Mouse (Mus musculus) ES-E14 (cell line): Measurements from ENCODE around the gene Gsg1l. TPM values are rescaled to one million over a fixed set of nuclear protein-coding genes. Genes with fewer than 3 reads are reported as not detected.

Experiments used
- DNase-seq: peaks from one replicate; pipeline ENCODE4 v3.0.0-alpha.2; 2013; ENCODE audit warnings: low read depth, low spot score
- H3K27ac ChIP-seq: 2 replicates; pipeline ENCODE4 v1.5.1; 2012; ENCODE audit warnings: low read depth, mild to moderate bottlenecking, low read length, moderate library complexity, mixed read lengths; ENCODE audit not compliant: poor library complexity, insufficient read depth, severe bottlenecking
- H3K36me3 ChIP-seq: 2 replicates; pipeline ENCODE4 v1.6.1; 2012; ENCODE audit warnings: mild to moderate bottlenecking, low read length, moderate library complexity, mixed read lengths; ENCODE audit not compliant: control insufficient read depth, poor library complexity, insufficient read depth, severe bottlenecking
- H3K4me1 ChIP-seq, 2 experiments: fragments of 150-350 bp in 1 of 2; sonication (generic) in 1 of 2; 2 replicates each; pipeline ENCODE4 v1.6.1; 2012; ENCODE audit warnings: low read length in 2 of 2, mild to moderate bottlenecking in 1 of 2, mixed read lengths in 1 of 2; ENCODE audit not compliant: control insufficient read depth in 2 of 2, insufficient read depth in 2 of 2, poor library complexity in 1 of 2
- H3K4me3 ChIP-seq, 2 experiments: fragments of 150-350 bp in 1 of 2; sonication (generic) in 1 of 2; 2 replicates each; pipeline ENCODE4 v1.5.1; 2012; ENCODE audit warnings: low read length in 2 of 2, low read depth in 1 of 2, mild to moderate bottlenecking in 1 of 2, mixed read lengths in 1 of 2; ENCODE audit not compliant: insufficient read depth in 1 of 2, poor library complexity in 1 of 2, severe bottlenecking in 1 of 2
- H3K9ac ChIP-seq: 2 replicates; pipeline ENCODE4 v1.6.1; 2012; ENCODE audit warnings: low read depth, mild to moderate bottlenecking, low read length, mixed read lengths; ENCODE audit not compliant: poor library complexity, insufficient read depth, severe bottlenecking
- H3K9me3 ChIP-seq: fragments of 150-350 bp; sonication (generic); 2 replicates; pipeline ENCODE4 v1.6.1; 2012; ENCODE audit warnings: low read depth, mild to moderate bottlenecking, low read length; ENCODE audit not compliant: control insufficient read depth, insufficient read depth
- CHD2 ChIP-seq: IDR thresholded peaks from 2 replicates; pipeline ENCODE4 v1.6.1; 2014; ENCODE audit warnings: mild to moderate bottlenecking, low read depth, low read length, inconsistent platforms
- HCFC1 ChIP-seq: IDR thresholded peaks from 2 replicates; pipeline ENCODE4 v1.6.1; 2012; ENCODE audit warnings: low read length, inconsistent platforms, borderline replicate concordance; ENCODE audit not compliant: insufficient read depth
- MAFK ChIP-seq: IDR thresholded peaks from 2 replicates; pipeline ENCODE4 v1.6.1; 2014; ENCODE audit warnings: mild to moderate bottlenecking, low read depth, low read length, inconsistent platforms; ENCODE audit not compliant: insufficient read depth
- ZC3H11A ChIP-seq: IDR thresholded peaks from 2 replicates; pipeline ENCODE4 v1.6.1; 2012; ENCODE audit warnings: low read depth, mild to moderate bottlenecking, inconsistent platforms, low read length, borderline replicate concordance
- ZNF384 ChIP-seq: IDR thresholded peaks from 2 replicates; pipeline ENCODE4 v1.6.1; 2012; ENCODE audit warnings: low read depth, low read length, inconsistent platforms
- in situ Hi-C, 2 experiments: fragments of 600-800 bp; cut with MboI; formaldehyde crosslinking; loops; one replicate each; pipeline ENCODE4 v1.15.1; 2025; ENCODE audit warnings: low sequenced_read_pairs in 2 of 2, inconsistent platforms in 1 of 2; ENCODE audit not compliant: unreplicated experiment in 2 of 2
- total RNA-seq: library from RNA; depleted of rRNA; stranded (reverse); fragments of 300-350 nt; gene quantifications from 2 replicates; pipeline ENCODE4 v1.2.3, GENCODE M21; 2012

Gsg1l gene
- total RNA-seq, 1 experiment, result not detected

- peak; percentile 22 for DNase-seq
- H3K9me3 ChIP-seq, result no peaks in the 10 kb centered on the region
- in situ Hi-C loops, result no loop called here
- H3K4me3 ChIP-seq, result no peak overlapping the region
- no peak overlapping the region for H3K9ac ChIP-seq
- TF ChIP-seq MAFK (no peak), HCFC1 (no peak)
- no peaks in the 10 kb centered on the region for H3K36me3 ChIP-seq
- no peaks in the 10 kb centered on the region for H3K4me1 ChIP-seq
- H3K27ac ChIP-seq, result no peak overlapping the region
Observed at GRCm38 (mm10) chr7:125959294-125960048, 122.7 kb downstream of the Gsg1l start.

DNA sequence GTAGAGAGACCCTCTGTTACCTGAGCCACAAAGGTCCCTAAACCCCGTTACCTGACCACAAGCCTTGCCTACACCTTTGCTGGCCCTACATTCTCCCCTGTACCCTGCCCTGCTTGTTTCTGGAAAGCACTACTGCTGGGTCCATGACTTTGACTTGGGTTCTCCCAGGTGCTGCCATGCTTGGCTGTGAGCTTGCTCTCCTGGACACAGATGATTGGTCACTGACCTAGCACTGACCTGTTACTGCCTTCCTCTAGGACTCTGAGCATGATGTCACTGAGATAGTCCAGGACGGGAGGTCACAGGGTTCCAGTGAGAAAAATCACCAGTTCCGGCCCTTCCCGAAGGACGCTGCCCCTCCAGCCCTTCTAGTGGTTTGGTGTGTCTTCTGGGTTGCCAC, 123.4 kb downstream of the Gsg1l start:
- H3K36me3 ChIP-seq, result no peaks in the 10 kb centered on the region
- in situ Hi-C loops, result no loop called here
- no peak for TF ChIP-seq CHD2
- no peak for TF ChIP-seq ZC3H11A
- no peak for TF ChIP-seq MAFK
- no peak for TF ChIP-seq ZNF384
- TF ChIP-seq HCFC1, result no peak
- H3K9ac ChIP-seq, result no peak overlapping the region
- no peak overlapping the region for H3K4me3 ChIP-seq
- H3K27ac ChIP-seq, result no peak overlapping the region
- no peak for DNase-seq
- H3K4me1 ChIP-seq, result no peaks in the 10 kb centered on the region; a peak in 1 of 4 replicates
- no peaks in the 10 kb centered on the region for H3K9me3 ChIP-seq

DNA sequence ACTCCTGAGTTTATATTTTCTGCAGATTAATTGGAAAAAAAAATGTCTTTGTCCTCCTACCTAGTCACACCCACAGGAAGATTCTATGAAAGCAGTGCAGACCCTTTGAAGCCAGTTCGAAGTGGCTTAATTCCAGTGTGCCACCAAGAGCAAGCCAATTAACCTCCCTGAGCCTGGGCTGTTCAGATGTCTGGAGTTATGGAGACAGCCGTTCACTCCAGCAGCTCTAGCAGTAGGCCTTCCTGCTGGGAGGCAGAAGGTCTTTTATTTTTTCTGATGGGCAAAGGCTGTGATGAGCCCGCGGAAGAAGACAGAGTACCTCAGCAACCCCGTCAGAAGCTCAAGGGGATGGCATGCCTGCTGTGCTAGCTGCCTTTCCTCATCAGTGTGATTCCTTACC, 127.2 kb downstream of the Gsg1l start:
- in situ Hi-C loops, result no loop called here
- H3K9me3 ChIP-seq, result no peaks in the 10 kb centered on the region
- H3K9ac ChIP-seq, result no peak overlapping the region
- H3K4me1 ChIP-seq, result peaks cover 0 to 2% of the 10 kb centered on the region in 2 experiments; a peak in 1 of 4 replicates
- H3K36me3 ChIP-seq, result no peaks in the 10 kb centered on the region
- DNase-seq, result no peak
- no peak for TF ChIP-seq ZC3H11A
- TF ChIP-seq CHD2, result no peak
- H3K27ac ChIP-seq, result no peak overlapping the region
- no peak overlapping the region for H3K4me3 ChIP-seq

DNA sequence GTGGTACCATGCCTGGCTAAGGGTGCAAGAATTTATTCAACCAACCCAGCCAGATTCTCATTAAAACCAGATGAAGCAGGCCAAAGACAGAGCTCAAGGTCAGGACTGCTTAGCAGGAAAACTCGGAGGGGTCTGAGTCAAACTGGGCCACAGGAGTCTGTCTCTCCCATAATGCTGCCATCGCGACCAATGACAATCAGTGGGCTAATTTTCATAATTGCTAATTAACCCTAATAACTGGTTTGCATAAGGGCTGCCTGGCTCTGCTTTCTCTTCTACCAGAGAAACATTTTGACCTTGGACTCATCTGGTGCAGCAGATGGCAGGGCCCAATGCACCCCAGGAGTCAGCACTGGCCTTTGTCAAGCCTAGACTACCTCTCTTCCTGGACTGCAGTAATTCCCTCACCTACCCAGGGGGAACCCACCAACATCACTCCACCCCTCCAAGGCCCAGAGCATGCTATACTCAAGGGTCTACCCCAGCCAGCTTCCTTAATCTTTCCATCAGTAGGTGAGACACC, 127.8 kb downstream of the Gsg1l start:
- no peak overlapping the region for H3K4me3 ChIP-seq
- no peak overlapping the region for H3K9ac ChIP-seq
- H3K36me3 ChIP-seq, result no peaks in the 10 kb centered on the region
- peaks cover 0 to 2% of the 10 kb centered on the region in 2 experiments; a peak in 1 of 4 replicates for H3K4me1 ChIP-seq
- no peaks in the 10 kb centered on the region for H3K9me3 ChIP-seq
- no peak for DNase-seq
- TF ChIP-seq CHD2 (no peak), HCFC1 (no peak), ZNF384 (no peak), MAFK (no peak), ZC3H11A (no peak)
- H3K27ac ChIP-seq, result no peak overlapping the region
- in situ Hi-C loops, result no loop called here

GRCm38 (mm10) chr7:125953844-125954243, 128.4 kb downstream of the Gsg1l start:
- Histone ChIP-seq H3K4me3 (no peak overlapping the region), H3K4me1 (peaks cover 0 to 2% of the 10 kb centered on the region in 2 experiments; a peak in 1 of 4 replicates), H3K27ac (no peak overlapping the region), H3K9me3 (no peaks in the 10 kb centered on the region), H3K9ac (no peak overlapping the region), H3K36me3 (no peaks in the 10 kb centered on the region)
- DNase-seq, result no peak
- TF ChIP-seq ZC3H11A (no peak), CHD2 (no peak), MAFK (no peak), HCFC1 (no peak), ZNF384 (no peak)
- in situ Hi-C loops, result no loop called here
